Mouse (Mus musculus) stomach, embryonic 14.5 days (tissue): ENCODE measurements around the gene 0610037L13Rik. TPM values are rescaled to one million over a fixed set of nuclear protein-coding genes. Genes with fewer than 3 reads are reported as not detected.

ENCODE experiments used
- ATAC-seq: fragments of 200-750 bp; cut with Nextera tagmentation; 2 replicates; pipeline ENCODE4 v1.8.0; 2017; ENCODE audit warnings: low read depth, moderate TSS enrichment; ENCODE audit not compliant: insufficient number of reproducible peaks, insufficient read depth, low FRiP score
- H3K27ac ChIP-seq: fragments of 300-500 bp; sonication (generic); 2 replicates; pipeline ENCODE4 v1.5.1; 2014; ENCODE audit warnings: mild to moderate bottlenecking, low read length, moderate library complexity, mixed read lengths
- H3K27me3 ChIP-seq: fragments of 300-500 bp; sonication (generic); 2 replicates; pipeline ENCODE4 v1.6.1; 2014; ENCODE audit warnings: low read length, control low read depth, mixed read lengths; ENCODE audit not compliant: control insufficient read depth, insufficient read depth
- H3K36me3 ChIP-seq: fragments of 300-500 bp; sonication (generic); 2 replicates; pipeline ENCODE4 v1.6.1; 2014; ENCODE audit warnings: mild to moderate bottlenecking, control low read depth, low read length, moderate library complexity, mixed read lengths; ENCODE audit not compliant: control insufficient read depth, insufficient read depth
- H3K4me1 ChIP-seq: fragments of 300-500 bp; sonication (generic); 2 replicates; pipeline ENCODE4 v1.6.1; 2014; ENCODE audit warnings: low read length, control low read depth, mixed read lengths; ENCODE audit not compliant: control insufficient read depth, insufficient read depth
- H3K4me2 ChIP-seq: fragments of 300-500 bp; sonication (generic); replicated peaks from 2 replicates; pipeline ENCODE4 v1.6.1; 2014; ENCODE audit warnings: low read depth, low read length, control low read depth
- H3K4me3 ChIP-seq: fragments of 300-500 bp; sonication (generic); 2 replicates; pipeline ENCODE4 v1.5.1; 2014; ENCODE audit warnings: low read depth, low read length, control low read depth
- H3K9ac ChIP-seq: fragments of 300-500 bp; sonication (generic); replicated peaks from 2 replicates; pipeline ENCODE4 v1.6.1; 2014; ENCODE audit warnings: low read depth, mild to moderate bottlenecking, control low read depth, low read length, moderate library complexity, mixed read lengths
- H3K9me3 ChIP-seq: fragments of 300-500 bp; sonication (generic); 2 replicates; pipeline ENCODE4 v1.6.1; 2016; ENCODE audit warnings: low read depth, low read length, control low read depth; ENCODE audit not compliant: control insufficient read depth
- WGBS: fragments of 180-500 bp; shearing (Covaris S2); extraction: QIAGEN DNeasy Blood & Tissue Kit; methylation state at CpG from one replicate; pipeline ENCODE4 v1.1.7; 2014; 5-methylcytosine and 5-hydroxymethylcytosine counted together
- polyA plus RNA-seq: library from polyadenylated mRNA; unstranded; fragments of >200 nt; fragmentation: Nextera tagmentation; extraction: Ambion mirVana; gene quantifications from 2 replicates; pipeline ENCODE4 v1.2.1, GENCODE M21; 2014

0610037L13Rik gene
- polyA plus RNA-seq, 1 experiment from 2014 or later: 147 TPM

DNA sequence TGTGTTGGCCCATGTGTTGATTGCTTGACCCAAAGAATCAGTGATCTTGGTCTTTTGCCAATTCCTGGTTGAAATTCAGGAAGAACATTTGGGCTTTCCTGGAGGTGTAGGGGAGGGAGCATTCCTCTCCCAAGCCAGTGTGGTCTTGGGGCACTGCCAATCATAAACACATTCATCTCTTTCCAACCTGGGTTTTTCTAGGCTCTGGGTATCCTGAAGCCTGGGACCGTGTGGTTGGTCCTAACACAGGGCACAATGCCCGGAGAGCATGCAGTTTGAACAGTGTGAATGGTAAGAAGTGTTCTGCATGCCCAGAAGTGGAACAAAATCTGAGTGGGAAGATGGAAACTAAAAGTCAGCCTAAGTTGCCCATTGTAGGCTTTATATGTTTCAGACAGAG lies 48.5 kb downstream of the 0610037L13Rik start:
- no peak for ATAC-seq
- WGBS: 66% methylated on average over 2 of the region's 2 CpGs
- no peaks in the 10 kb centered on the region for H3K36me3 ChIP-seq
- H3K9ac ChIP-seq: no peak overlapping the region
- no peak overlapping the region for H3K4me2 ChIP-seq
- no peaks in the 10 kb centered on the region for H3K9me3 ChIP-seq
- no peaks in the 10 kb centered on the region for H3K27me3 ChIP-seq
- H3K4me3 ChIP-seq: no peak overlapping the region
- H3K4me1 ChIP-seq: peaks cover 6% of the 10 kb centered on the region; the same call in 1 of the 2 replicates
- no peak overlapping the region for H3K27ac ChIP-seq

GRCm38 (mm10) chr4:107942741-107943140 lies 53.1 kb downstream of the 0610037L13Rik start:
- H3K9ac ChIP-seq: no peak overlapping the region
- WGBS: 84% methylated on average over 7 of the region's 7 CpGs

GRCm38 (mm10) chr4:107944141-107944540 lies 54.5 kb downstream of the 0610037L13Rik start:
- Histone ChIP-seq H3K9ac (no peak overlapping the region), H3K36me3 (no peaks in the 10 kb centered on the region), H3K4me1 (no peaks in the 10 kb centered on the region), H3K9me3 (no peaks in the 10 kb centered on the region), H3K27me3 (no peaks in the 10 kb centered on the region), H3K27ac (no peak overlapping the region), H3K4me2 (no peak overlapping the region), H3K4me3 (no peak overlapping the region)
- 80% methylated on average over 2 of the region's 2 CpGs for WGBS
- no peak for ATAC-seq

More at GRCm38 (mm10) chr4:107942741-107943140, 53.1 kb downstream of the 0610037L13Rik start:
- no peaks in the 10 kb centered on the region for H3K36me3 ChIP-seq
- H3K9me3 ChIP-seq: no peaks in the 10 kb centered on the region
- no peaks in the 10 kb centered on the region for H3K27me3 ChIP-seq
- peaks cover 5% of the 10 kb centered on the region; the same call in 1 of the 2 replicates for H3K4me1 ChIP-seq
- H3K4me3 ChIP-seq: no peak overlapping the region
- ATAC-seq: no peak
- H3K4me2 ChIP-seq: no peak overlapping the region
- no peak overlapping the region for H3K27ac ChIP-seq

Other genes starting within 250 kb of the 0610037L13Rik start
- not detected in 2 replicates for gene Dmrtb1, start 205.6 kb upstream of the 0610037L13Rik start, polyA plus RNA-seq
- gene Lrp8, start 87.6 kb upstream of the 0610037L13Rik start, polyA plus RNA-seq: 1.6 and 1.7 TPM in 2 replicates
- gene Magoh, start 10.1 kb upstream of the 0610037L13Rik start, polyA plus RNA-seq: 194 and 195 TPM in 2 replicates
- 44.2 and 48.3 TPM in 2 replicates for gene Cpt2, start 33.8 kb downstream of the 0610037L13Rik start, polyA plus RNA-seq
- 0.41 TPM in 1 of 2 replicates, not detected in the other for gene Slc1a7, start 78.5 kb downstream of the 0610037L13Rik start, polyA plus RNA-seq
- 3.4 and 5.5 TPM in 2 replicates for gene Podn, start 206.6 kb downstream of the 0610037L13Rik start, polyA plus RNA-seq